Mouse (Mus musculus) E14TG2a.4 (cell line): ENCODE measurements at regions not wholly inside any gene's neighbourhood (a gene's known extent, or its start where the extent isn't known, plus 50 kb on each side); places are given as distances from the start of the nearest gene placed in this dataset.

Experiments
- H3K27me3 ChIP-seq: 2 replicates; pipeline ENCODE4 v1.6.1; 2014; ENCODE audit warnings: low read length, control low read depth; ENCODE audit not compliant: insufficient read depth
- H3K36me3 ChIP-seq: 2 replicates; pipeline ENCODE4 v1.6.1; 2014; ENCODE audit warnings: low read length, control low read depth; ENCODE audit not compliant: insufficient read depth
- H3K4me1 ChIP-seq: replicated peaks from 2 replicates; pipeline ENCODE4 v1.6.1; 2014; ENCODE audit warnings: low read depth, low read length, control low read depth
- H3K4me3 ChIP-seq: replicated peaks from 2 replicates; pipeline ENCODE4 v1.5.1; 2014; ENCODE audit warnings: mild to moderate bottlenecking, low read length
- H3K9me3 ChIP-seq: 2 replicates; pipeline ENCODE4 v1.6.1; 2014; ENCODE audit warnings: low read length, control low read depth
- NANOG ChIP-seq: IDR thresholded peaks from 2 replicates; pipeline ENCODE4 v1.6.1; 2014; ENCODE audit warnings: borderline replicate concordance, low read length, mixed read lengths

DNA sequence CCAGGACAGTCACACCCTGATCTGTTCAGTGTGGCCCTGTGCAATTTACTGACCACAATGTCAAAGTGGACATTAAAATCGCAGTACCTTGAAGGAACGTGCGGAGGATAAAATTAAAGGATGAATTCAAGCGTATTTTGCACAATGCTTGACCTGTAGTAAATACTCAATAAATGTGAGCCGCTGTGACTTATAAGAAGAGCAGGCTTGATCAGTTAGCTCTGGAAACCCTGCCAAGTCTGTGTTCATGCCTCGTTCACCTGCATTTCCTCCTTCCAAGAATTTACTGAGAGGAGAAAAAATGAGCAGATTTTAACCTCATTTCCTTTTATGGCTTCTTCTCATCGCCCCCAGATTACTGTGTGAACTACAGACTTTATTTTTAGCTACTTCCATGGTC, 52.2 kb upstream of the Glce start:
- Histone ChIP-seq H3K4me1 (0 out of 2 replicates have a peak, but pooled peaks cover 3% of the 10 kb centered on the region), H3K4me3 (no peak overlapping the region), H3K9me3 (peaks cover 8% of the 10 kb centered on the region), H3K36me3 (no peaks in the 10 kb centered on the region), H3K27me3 (no peaks in the 10 kb centered on the region)
- no peak for TF ChIP-seq NANOG
